Mouse (Mus musculus) testis, adult 2 months (tissue): ENCODE measurements at regions not wholly inside any gene's neighbourhood (a gene's known extent, or its start where the extent isn't known, plus 50 kb on each side); places are given as distances from the start of the nearest gene placed in this dataset.

Experiments used
- H3K27ac ChIP-seq: fragments of 200-500 bp; 2 replicates; pipeline ENCODE4 v1.5.1; 2012; ENCODE audit warnings: low read depth, low read length; ENCODE audit not compliant: control insufficient read depth, insufficient read depth
- H3K27me3 ChIP-seq: fragments of 200-500 bp; 2 replicates; pipeline ENCODE4 v1.6.1; 2012; ENCODE audit warnings: mild to moderate bottlenecking, low read length, moderate library complexity; ENCODE audit not compliant: control insufficient read depth, insufficient read depth
- H3K36me3 ChIP-seq: fragments of 200-500 bp; 2 replicates; pipeline ENCODE4 v1.6.1; 2012; ENCODE audit warnings: mild to moderate bottlenecking, low read length; ENCODE audit not compliant: control insufficient read depth, insufficient read depth
- H3K4me1 ChIP-seq: fragments of 200-500 bp; 2 replicates; pipeline ENCODE4 v1.6.1; 2012; ENCODE audit warnings: low read length; ENCODE audit not compliant: control insufficient read depth, insufficient read depth
- H3K4me3 ChIP-seq: fragments of 200-500 bp; 2 replicates; pipeline ENCODE4 v1.5.1; 2012; ENCODE audit warnings: low read depth, mild to moderate bottlenecking, low read length, moderate library complexity, mixed read lengths; ENCODE audit not compliant: control insufficient read depth
- CTCF ChIP-seq: fragments of 200-500 bp; IDR thresholded peaks from 2 replicates; pipeline ENCODE4 v1.5.1; 2012; ENCODE audit warnings: low read depth, mild to moderate bottlenecking, inconsistent platforms, low read length, moderate library complexity; ENCODE audit not compliant: control insufficient read depth, insufficient read depth, insufficient replicate concordance
- POLR2A ChIP-seq: fragments of 200-500 bp; IDR thresholded peaks from 2 replicates; pipeline ENCODE4 v1.6.1; 2012; ENCODE audit warnings: low read depth, mild to moderate bottlenecking, inconsistent platforms, low read length, moderate library complexity; ENCODE audit not compliant: control insufficient read depth

- Histone ChIP-seq H3K27ac (no peak overlapping the region), H3K4me1 (no peaks in the 10 kb centered on the region), H3K4me3 (no peak overlapping the region), H3K27me3 (no peaks in the 10 kb centered on the region), H3K36me3 (no peaks in the 10 kb centered on the region)
- TF ChIP-seq CTCF (no peak), POLR2A (no peak)
Measured at GRCm38 (mm10) chr4:10030316-10030715, 844.0 kb upstream of the 2610301B20Rik start.

- TF ChIP-seq CTCF: no peak
- no peak for TF ChIP-seq POLR2A
- Histone ChIP-seq H3K4me3 (no peak overlapping the region), H3K4me1 (no peaks in the 10 kb centered on the region), H3K27me3 (no peaks in the 10 kb centered on the region), H3K27ac (no peak overlapping the region), H3K36me3 (no peaks in the 10 kb centered on the region)
Measured at GRCm38 (mm10) chr4:10031764-10032163, 842.5 kb upstream of the 2610301B20Rik start.

- Histone ChIP-seq H3K4me3 (no peak overlapping the region), H3K36me3 (no peaks in the 10 kb centered on the region), H3K27ac (no peak overlapping the region), H3K27me3 (no peaks in the 10 kb centered on the region), H3K4me1 (no peaks in the 10 kb centered on the region)
- TF ChIP-seq CTCF (no peak), POLR2A (no peak)
Measured at GRCm38 (mm10) chr4:10035336-10035735, 839.0 kb upstream of the 2610301B20Rik start.

- Histone ChIP-seq H3K36me3 (no peaks in the 10 kb centered on the region), H3K27ac (no peak overlapping the region), H3K27me3 (no peaks in the 10 kb centered on the region), H3K4me3 (no peak overlapping the region), H3K4me1 (no peaks in the 10 kb centered on the region)
- TF ChIP-seq CTCF (no peak), POLR2A (no peak)
Measured at GRCm38 (mm10) chr4:10041301-10042093, 832.8 kb upstream of the 2610301B20Rik start.

GRCm38 (mm10) chr4:10048770-10049169 lies 825.5 kb upstream of the 2610301B20Rik start:
- Histone ChIP-seq H3K4me3 (no peak overlapping the region), H3K27ac (no peak overlapping the region), H3K36me3 (no peaks in the 10 kb centered on the region), H3K27me3 (no peaks in the 10 kb centered on the region), H3K4me1 (no peaks in the 10 kb centered on the region)
- no peak for TF ChIP-seq CTCF
- no peak for TF ChIP-seq POLR2A

- TF ChIP-seq POLR2A: no peak
- TF ChIP-seq CTCF: no peak
- Histone ChIP-seq H3K36me3 (no peaks in the 10 kb centered on the region), H3K4me1 (no peaks in the 10 kb centered on the region), H3K27ac (no peak overlapping the region), H3K27me3 (no peaks in the 10 kb centered on the region), H3K4me3 (no peak overlapping the region)
Measured at GRCm38 (mm10) chr4:10049411-10049810, 824.9 kb upstream of the 2610301B20Rik start.

GRCm38 (mm10) chr4:10051296-10052267 lies 822.7 kb upstream of the 2610301B20Rik start:
- H3K4me1 ChIP-seq: no peaks in the 10 kb centered on the region
- no peak overlapping the region for H3K4me3 ChIP-seq
- no peaks in the 10 kb centered on the region for H3K27me3 ChIP-seq
- TF ChIP-seq CTCF: no peak
- no peak for TF ChIP-seq POLR2A
- no peak overlapping the region for H3K27ac ChIP-seq
- no peaks in the 10 kb centered on the region for H3K36me3 ChIP-seq
